Mouse (Mus musculus) adrenal gland, postnatal 4 days (tissue): ENCODE results near the gene Gpr149. TPM values are rescaled to one million over a fixed set of nuclear protein-coding genes. Genes with fewer than 3 reads are reported as not detected.

Experiments
- DNase-seq, 2 experiments: peaks; one replicate each; pipeline ENCODE4 v3.0.0; 2021 to 2022; ENCODE audit warnings: low spot score in 2 of 2, mixed read lengths in 2 of 2
- long read RNA-seq, 2 experiments: library from polyadenylated mRNA; stranded (forward); transcript quantifications; one replicate each; pipeline ENCODE4 v2.0.0; 2021
- total RNA-seq, 2 experiments: library from RNA; stranded (reverse); gene quantifications; 2 replicates each; pipeline ENCODE4 v1.2.3; 2021

The Gpr149 gene
- total RNA-seq, result under 1 TPM in 1 of 2 experiments, not detected in 1; 0.06 TPM
- long read RNA-seq, experiment 1, result 0 reads
- long read RNA-seq, experiment 2, result 0 reads

GRCm38 (mm10) chr3:62604973-62605372 is at the start of gene Gpr149:
Gpr149 (minus strand) TSS chr3:62605140.
- no peak for DNase-seq

- DNase-seq, result no peak
These were observed 45.6 kb upstream of the Gpr149 start for GRCm38 (mm10) chr3:62650551-62650950.

- DNase-seq, result no peak
These were observed 5.9 kb upstream of the Gpr149 start for GRCm38 (mm10) chr3:62610861-62611260.

- DNase-seq, result no peak
These were observed 991 bp upstream of the Gpr149 start for GRCm38 (mm10) chr3:62605931-62606330.

GRCm38 (mm10) chr3:62604047-62604391 is 921 bp downstream of the Gpr149 start:
- no peak for DNase-seq

- DNase-seq, result no peak
These were observed 1.5 kb downstream of the Gpr149 start for GRCm38 (mm10) chr3:62603231-62604046.

- no peak for DNase-seq
These were observed 2.5 kb downstream of the Gpr149 start for GRCm38 (mm10) chr3:62602466-62602865.

- DNase-seq, result peak in 1 of 2 experiments; percentile 10
These were observed 10.1 kb downstream of the Gpr149 start for GRCm38 (mm10) chr3:62594842-62595241.

- no peak for DNase-seq
These were observed 19.9 kb downstream of the Gpr149 start for GRCm38 (mm10) chr3:62585072-62585471.

- no peak for DNase-seq
These were observed 77.3 kb downstream of the Gpr149 start for GRCm38 (mm10) chr3:62527593-62527992.

GRCm38 (mm10) chr3:62527160-62527559 is 77.8 kb downstream of the Gpr149 start:
- DNase-seq, result no peak

GRCm38 (mm10) chr3:62507206-62507647 is 97.7 kb downstream of the Gpr149 start:
- DNase-seq, result no peak

GRCm38 (mm10) chr3:62506488-62507205 is 98.3 kb downstream of the Gpr149 start, which contains the start of gene Dhx36:
Dhx36 (minus strand) TSS chr3:62507004.
- DNase-seq, result peak; percentile 79 to 91

GRCm38 (mm10) chr3:62505166-62505900 is 99.6 kb downstream of the Gpr149 start:
- no peak for DNase-seq

GRCm38 (mm10) chr3:62499327-62499726 is 105.6 kb downstream of the Gpr149 start:
- no peak for DNase-seq

GRCm38 (mm10) chr3:62492568-62492967 is 112.4 kb downstream of the Gpr149 start:
- no peak for DNase-seq

- DNase-seq, result no peak
These were observed 120.6 kb downstream of the Gpr149 start for GRCm38 (mm10) chr3:62484340-62484739.
